Mouse (Mus musculus) liver, embryonic 13.5 days (tissue): ENCODE data around the gene Ms4a4c. TPM values are rescaled to one million over a fixed set of nuclear protein-coding genes. Genes with fewer than 3 reads are reported as not detected.
"Not testable (repeated sequence)": the region's sequence is repeated elsewhere in the genome, so short reads cannot be mapped to it uniquely, and the experiment has no call there.

Experiments
- ATAC-seq: fragments of 200-750 bp; cut with Nextera tagmentation; 2 replicates; pipeline ENCODE4 v1.8.0; 2017; ENCODE audit warnings: low read depth, mild to moderate bottlenecking, moderate number of reproducible peaks, moderate library complexity
- DNase-seq: peaks from one replicate; pipeline ENCODE4 v3.0.0; 2022
- H3K27ac ChIP-seq: fragments of 300-500 bp; sonication (generic); 2 replicates; pipeline ENCODE4 v1.5.1; 2015; ENCODE audit warnings: moderate library complexity, mild to moderate bottlenecking, inconsistent platforms
- H3K27me3 ChIP-seq: fragments of 300-500 bp; sonication (generic); 2 replicates; pipeline ENCODE4 v1.6.1; 2015; ENCODE audit warnings: mild to moderate bottlenecking, inconsistent platforms
- H3K36me3 ChIP-seq: fragments of 300-500 bp; sonication (generic); 2 replicates; pipeline ENCODE4 v1.6.1; 2015; ENCODE audit warnings: mild to moderate bottlenecking, inconsistent platforms
- H3K4me1 ChIP-seq: fragments of 300-500 bp; sonication (generic); replicated peaks from 2 replicates; pipeline ENCODE4 v1.6.1; 2015; ENCODE audit warnings: inconsistent platforms
- H3K4me2 ChIP-seq: fragments of 300-500 bp; sonication (generic); 2 replicates; pipeline ENCODE4 v1.6.1; 2015; ENCODE audit warnings: inconsistent platforms, mild to moderate bottlenecking, moderate library complexity
- H3K4me3 ChIP-seq: fragments of 300-500 bp; sonication (generic); replicated peaks from 2 replicates; pipeline ENCODE4 v1.5.1; 2015; ENCODE audit warnings: mild to moderate bottlenecking, inconsistent platforms
- H3K9ac ChIP-seq: fragments of 300-500 bp; sonication (generic); 2 replicates; pipeline ENCODE4 v1.6.1; 2015; ENCODE audit warnings: mild to moderate bottlenecking, inconsistent platforms
- H3K9me3 ChIP-seq: fragments of 300-500 bp; sonication (generic); replicated peaks from 2 replicates; pipeline ENCODE4 v1.6.1; 2016; ENCODE audit warnings: inconsistent platforms
- WGBS: fragments of 180-500 bp; shearing (Covaris S2); methylation state at CpG from one replicate; pipeline ENCODE4 v1.1.7; 2015; ENCODE audit not compliant: insufficient replicate concordance; 5-methylcytosine and 5-hydroxymethylcytosine counted together
- polyA plus RNA-seq: library from polyadenylated mRNA; unstranded; fragments of >200 nt; fragmentation: Nextera tagmentation; extraction: Ambion mirVana; gene quantifications from 2 replicates; pipeline ENCODE4 v1.2.1, GENCODE M21; 2015

Gene Ms4a4c
- polyA plus RNA-seq, 1 experiment from 2014 or later, result 0.83 TPM

- Histone ChIP-seq H3K4me3 (no peak overlapping the region), H3K27me3 (no peaks in the 10 kb centered on the region), H3K9me3 (no peaks in the 10 kb centered on the region), H3K27ac (no peak overlapping the region), H3K4me1 (no peaks in the 10 kb centered on the region), H3K36me3 (no peaks in the 10 kb centered on the region), H3K9ac (no peak overlapping the region), H3K4me2 (no peak overlapping the region)
- 50% methylated on average over 1 of the region's 1 CpGs for WGBS
- no peak for ATAC-seq
- no peak for DNase-seq
These were observed 4.0 kb downstream of the Ms4a4c start for GRCm38 (mm10) chr19:11408591-11408990.

GRCm38 (mm10) chr19:11411640-11412039 is 7.1 kb downstream of the Ms4a4c start:
- DNase-seq (no peak), ATAC-seq (no peak)
- H3K27ac ChIP-seq, result no peak overlapping the region
- no peaks in the 10 kb centered on the region for H3K27me3 ChIP-seq
- 40% methylated on average over 1 of the region's 1 CpGs for WGBS
- no peak overlapping the region for H3K9ac ChIP-seq
- no peak overlapping the region for H3K4me3 ChIP-seq
- no peaks in the 10 kb centered on the region for H3K4me1 ChIP-seq
- H3K36me3 ChIP-seq, result no peaks in the 10 kb centered on the region
- H3K4me2 ChIP-seq, result no peak overlapping the region
- no peaks in the 10 kb centered on the region for H3K9me3 ChIP-seq

GRCm38 (mm10) chr19:11414084-11414483 is 9.5 kb downstream of the Ms4a4c start:
- no peaks in the 10 kb centered on the region for H3K4me1 ChIP-seq
- ATAC-seq, result no peak
- H3K4me2 ChIP-seq, result no peak overlapping the region
- H3K9me3 ChIP-seq, result no peaks in the 10 kb centered on the region
- no peak overlapping the region for H3K27ac ChIP-seq
- WGBS, result 67% methylated on average over 1 of the region's 1 CpGs
- DNase-seq, result no peak
- no peaks in the 10 kb centered on the region for H3K36me3 ChIP-seq
- no peak overlapping the region for H3K4me3 ChIP-seq
- no peaks in the 10 kb centered on the region for H3K27me3 ChIP-seq
- H3K9ac ChIP-seq, result no peak overlapping the region

- ATAC-seq (no peak), DNase-seq (no peak)
- Histone ChIP-seq H3K9me3 (no peaks in the 10 kb centered on the region), H3K4me1 (no peaks in the 10 kb centered on the region), H3K27ac (no peak overlapping the region), H3K4me3 (no peak overlapping the region), H3K27me3 (no peaks in the 10 kb centered on the region), H3K4me2 (no peak overlapping the region), H3K9ac (no peak overlapping the region), H3K36me3 (no peaks in the 10 kb centered on the region)
- WGBS, result 56% methylated on average over 3 of the region's 3 CpGs
These were observed 11.0 kb downstream of the Ms4a4c start for GRCm38 (mm10) chr19:11415581-11415980.

- H3K9me3 ChIP-seq, H3K4me3 ChIP-seq, H3K9ac ChIP-seq, H3K27me3 ChIP-seq, H3K4me2 ChIP-seq, H3K4me1 ChIP-seq, H3K36me3 ChIP-seq, DNase-seq, ATAC-seq, H3K27ac ChIP-seq: not testable (repeated sequence)
- 47% methylated on average over 3 of the region's 3 CpGs for WGBS
These were observed 14.3 kb downstream of the Ms4a4c start for GRCm38 (mm10) chr19:11418865-11419264.

GRCm38 (mm10) chr19:11431209-11431608 is 26.6 kb downstream of the Ms4a4c start:
- not testable (repeated sequence) for H3K4me2 ChIP-seq, H3K36me3 ChIP-seq, H3K9me3 ChIP-seq, H3K9ac ChIP-seq, ATAC-seq, H3K4me3 ChIP-seq, DNase-seq, H3K27ac ChIP-seq, H3K27me3 ChIP-seq, H3K4me1 ChIP-seq
- 45% methylated on average over 1 of the region's 1 CpGs for WGBS

GRCm38 (mm10) chr19:11435058-11435834 is 30.7 kb downstream of the Ms4a4c start:
- Histone ChIP-seq H3K9me3 (no peaks in the 10 kb centered on the region), H3K36me3 (no peaks in the 10 kb centered on the region), H3K27me3 (no peaks in the 10 kb centered on the region), H3K27ac (no peak overlapping the region), H3K9ac (no peak overlapping the region), H3K4me2 (no peak overlapping the region), H3K4me1 (no peaks in the 10 kb centered on the region), H3K4me3 (no peak overlapping the region)
- 57% methylated on average over 4 of the region's 4 CpGs for WGBS
- ATAC-seq (no peak), DNase-seq (no peak)

GRCm38 (mm10) chr19:11443338-11443737 is 38.8 kb downstream of the Ms4a4c start, which contains the start of gene Ms4a4b:
TSS of gene Ms4a4b (plus strand) at chr19:11443553.
- no peak within 1 kb of the TSS for H3K9ac ChIP-seq
- no peak for ATAC-seq
- no peaks in the 10 kb centered on the region for H3K9me3 ChIP-seq
- H3K4me1 ChIP-seq, result no peaks in the 10 kb centered on the region
- H3K4me2 ChIP-seq, result no peak within 1 kb of the TSS
- DNase-seq, result no peak
- no peak within 1 kb of the TSS for H3K27ac ChIP-seq
- no peaks in the 10 kb centered on the region for H3K36me3 ChIP-seq
- no peaks in the 10 kb centered on the region for H3K27me3 ChIP-seq
- no peak within 1 kb of the TSS for H3K4me3 ChIP-seq

GRCm38 (mm10) chr19:11443964-11444363 is 39.4 kb downstream of the Ms4a4c start:
- H3K36me3 ChIP-seq, result no peaks in the 10 kb centered on the region
- no peaks in the 10 kb centered on the region for H3K27me3 ChIP-seq
- H3K27ac ChIP-seq, result no peak overlapping the region
- DNase-seq, result no peak
- 64% methylated on average over 5 of the region's 5 CpGs for WGBS
- H3K4me3 ChIP-seq, result no peak overlapping the region
- H3K9me3 ChIP-seq, result no peaks in the 10 kb centered on the region
- H3K9ac ChIP-seq, result no peak overlapping the region
- no peak overlapping the region for H3K4me2 ChIP-seq
- H3K4me1 ChIP-seq, result no peaks in the 10 kb centered on the region
- ATAC-seq, result no peak

GRCm38 (mm10) chr19:11447238-11447637 is 42.7 kb downstream of the Ms4a4c start:
- ATAC-seq, result no peak
- Histone ChIP-seq H3K9me3 (no peaks in the 10 kb centered on the region), H3K9ac (no peak overlapping the region), H3K4me2 (no peak overlapping the region), H3K4me1 (no peaks in the 10 kb centered on the region), H3K4me3 (no peak overlapping the region), H3K27me3 (no peaks in the 10 kb centered on the region), H3K36me3 (no peaks in the 10 kb centered on the region), H3K27ac (no peak overlapping the region)
- no peak for DNase-seq
- 45% methylated on average over 2 of the region's 2 CpGs for WGBS

- not testable (repeated sequence) for DNase-seq, H3K9me3 ChIP-seq, H3K27ac ChIP-seq, H3K4me3 ChIP-seq, H3K27me3 ChIP-seq, H3K9ac ChIP-seq, H3K36me3 ChIP-seq, H3K4me1 ChIP-seq, H3K4me2 ChIP-seq, ATAC-seq
- WGBS, result 72% methylated on average over 4 of the region's 4 CpGs
These were observed 54.5 kb downstream of the Ms4a4c start for GRCm38 (mm10) chr19:11459041-11459440.

GRCm38 (mm10) chr19:11464795-11465194 is 60.2 kb downstream of the Ms4a4c start:
- not testable (repeated sequence) for H3K9me3 ChIP-seq, ATAC-seq

More at GRCm38 (mm10) chr19:11464795-11465194, 60.2 kb downstream of the Ms4a4c start:
- not testable (repeated sequence) for DNase-seq, H3K4me1 ChIP-seq, H3K27me3 ChIP-seq, H3K27ac ChIP-seq, H3K4me3 ChIP-seq, H3K9ac ChIP-seq, H3K36me3 ChIP-seq, H3K4me2 ChIP-seq
- 13% methylated on average over 1 of the region's 1 CpGs for WGBS
